Mouse (Mus musculus): ENCODE results near the gene Gprin2. TPM values are rescaled to one million over a fixed set of nuclear protein-coding genes. Genes with fewer than 3 reads are reported as not detected.

The Gprin2 gene
- 3.6 and 4.3 TPM in 2 replicates for polyA plus RNA-seq (2015; fragmentation: Nextera tagmentation; extraction: Ambion mirVana)

DNA sequence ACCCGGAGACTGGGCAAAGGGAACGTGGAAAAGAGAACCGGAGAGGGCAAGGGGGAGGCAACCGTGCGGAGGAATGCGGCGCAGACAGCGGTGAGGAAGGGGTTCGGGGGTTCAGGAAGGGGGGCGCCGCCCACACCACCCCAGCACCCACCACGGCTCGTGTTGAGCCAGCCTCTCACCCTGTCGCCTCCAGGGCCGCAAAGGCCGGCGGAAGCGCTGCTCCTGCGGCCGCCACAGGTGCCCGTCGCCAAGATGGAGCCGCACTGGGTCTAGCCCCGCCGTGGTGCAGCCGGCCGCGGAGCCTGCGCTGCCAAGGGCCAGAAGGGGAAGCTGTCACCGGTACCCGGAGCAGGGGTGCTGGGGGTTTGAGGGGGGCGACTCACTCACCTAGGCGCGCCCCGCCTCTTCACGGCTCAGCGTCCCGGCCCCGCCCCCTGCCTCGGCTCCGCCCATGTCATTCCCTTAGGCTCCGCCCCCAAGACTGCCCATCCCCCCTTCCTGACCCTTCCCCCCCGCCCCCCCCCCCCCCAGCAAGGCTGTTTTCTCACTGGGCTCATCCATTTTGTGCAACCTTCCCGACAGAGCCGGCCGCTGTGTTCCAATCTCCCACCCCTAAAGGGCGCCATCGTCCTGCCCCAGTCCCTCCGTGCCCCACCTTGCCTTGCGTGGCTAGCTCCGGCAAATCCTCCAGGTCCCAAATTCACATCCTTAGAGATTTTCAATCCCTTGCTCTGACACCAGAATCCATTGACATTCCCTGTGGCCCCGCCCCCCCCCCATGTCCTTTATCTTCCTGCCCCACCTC lies at the start of gene Gprin2:
TSS of gene Gprin2 (minus strand) at position 423 of the 805 bp plus-strand sequence.

DNA sequence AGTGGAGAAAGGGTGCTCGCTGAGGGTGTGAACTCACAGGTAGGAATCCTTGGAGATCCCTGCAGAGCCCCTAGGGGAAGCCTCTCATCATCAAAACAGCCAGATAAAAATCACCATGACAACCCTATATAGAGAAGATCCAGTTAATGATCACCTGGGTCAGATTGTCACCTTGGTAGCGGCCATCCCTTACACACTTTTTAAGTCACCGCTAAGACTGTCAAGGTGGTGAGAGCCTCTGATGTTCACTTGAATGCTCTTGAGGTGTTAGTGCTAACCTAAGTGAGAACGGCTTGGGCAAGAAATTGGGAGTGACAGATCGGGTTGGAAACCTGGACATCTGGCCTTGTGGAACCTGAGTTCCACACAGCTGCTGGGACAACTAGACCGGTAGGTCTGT lies 17.8 kb upstream of the Gprin2 start, which contains the start of gene Syt15:
TSS of gene Syt15 (plus strand) at position 301 of the 400 bp plus-strand sequence.

DNA sequence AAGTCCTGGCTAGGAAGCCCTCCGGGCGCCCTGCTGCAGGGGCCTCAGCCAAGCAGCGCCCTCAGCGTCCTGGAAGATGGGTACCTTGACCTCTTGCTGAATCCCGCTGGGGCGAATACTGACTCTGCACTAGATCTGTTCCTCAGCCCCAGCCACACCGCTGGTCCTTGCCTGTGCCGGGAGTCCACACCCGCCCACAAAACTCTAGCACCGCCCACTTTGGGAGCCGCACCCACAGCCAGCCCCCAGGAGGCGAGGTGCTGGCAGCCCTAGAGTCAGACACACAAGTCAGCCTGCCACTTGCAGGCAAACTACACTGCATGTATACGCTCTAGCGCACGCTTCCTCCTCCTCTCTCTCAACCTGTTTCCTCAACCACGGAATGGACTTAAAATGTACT lies 49.1 kb downstream of the Gprin2 start, which contains the start of gene Npy4r:
TSS of gene Npy4r (minus strand) at position 148 of the 400 bp plus-strand sequence.

Other genes with a start within 250 kb of the Gprin2 start
- gene Rbp3, start 247.7 kb downstream of the Gprin2 start, polyA plus RNA-seq (2015; fragmentation: Nextera tagmentation; extraction: Ambion mirVana): 0.05 TPM in 1 of 2 replicates, not detected in the other
- 2.2 and 2.3 TPM in 2 replicates for gene Zfp488, start 222.9 kb downstream of the Gprin2 start, polyA plus RNA-seq (2015; fragmentation: Nextera tagmentation; extraction: Ambion mirVana)
- not detected in 2 replicates for gene Gm30083, start 186.5 kb downstream of the Gprin2 start, polyA plus RNA-seq (2015; fragmentation: Nextera tagmentation; extraction: Ambion mirVana)
- gene Gm5460, start 184.9 kb downstream of the Gprin2 start, polyA plus RNA-seq (2015; fragmentation: Nextera tagmentation; extraction: Ambion mirVana): not detected in 2 replicates
- not detected in 2 replicates for gene Antxrl, start 148.9 kb downstream of the Gprin2 start, polyA plus RNA-seq (2015; fragmentation: Nextera tagmentation; extraction: Ambion mirVana)
- gene Anxa8, start 115.7 kb downstream of the Gprin2 start, polyA plus RNA-seq (2015; fragmentation: Nextera tagmentation; extraction: Ambion mirVana): 0.83 and 1.3 TPM in 2 replicates
- 0.37 TPM in 1 of 2 replicates, not detected in the other for gene A630023A22Rik, start 98.9 kb downstream of the Gprin2 start, polyA plus RNA-seq (2015; fragmentation: Nextera tagmentation; extraction: Ambion mirVana)
- 0.06 and 0.18 TPM in 2 replicates for gene Npy4r, start 49.2 kb downstream of the Gprin2 start, polyA plus RNA-seq (2015; fragmentation: Nextera tagmentation; extraction: Ambion mirVana)
- gene Syt15, start 17.9 kb upstream of the Gprin2 start, polyA plus RNA-seq (2015; fragmentation: Nextera tagmentation; extraction: Ambion mirVana): 0.88 and 1.6 TPM in 2 replicates
- 8.8 and 9.0 TPM in 2 replicates for gene Shld2, start 108.8 kb upstream of the Gprin2 start, polyA plus RNA-seq (2015; fragmentation: Nextera tagmentation; extraction: Ambion mirVana)
- 193 and 194 TPM in 2 replicates for gene Glud1, start 109.1 kb upstream of the Gprin2 start, polyA plus RNA-seq (2015; fragmentation: Nextera tagmentation; extraction: Ambion mirVana)
- not detected in 2 replicates for gene Fam25c, start 153.8 kb upstream of the Gprin2 start, polyA plus RNA-seq (2015; fragmentation: Nextera tagmentation; extraction: Ambion mirVana)
- 289 and 298 TPM in 2 replicates for gene Sncg, start 173.1 kb upstream of the Gprin2 start, polyA plus RNA-seq (2015; fragmentation: Nextera tagmentation; extraction: Ambion mirVana)
- gene Mmrn2, start 173.8 kb upstream of the Gprin2 start, polyA plus RNA-seq (2015; fragmentation: Nextera tagmentation; extraction: Ambion mirVana): 1.6 and 1.9 TPM in 2 replicates

Data from neural tube, postnatal 0 days (tissue).